Mouse (Mus musculus) brown adipose tissue, adult 24 weeks (tissue): ENCODE measurements at regions not wholly inside any gene's neighbourhood (a gene's known extent, or its start where the extent isn't known, plus 50 kb on each side); places are given as distances from the start of the nearest gene placed in this dataset.

Source experiments
- H3K27ac ChIP-seq: fragments of 200-500 bp; replicated peaks from 2 replicates; pipeline ENCODE4 v1.5.1; 2012; ENCODE audit warnings: low read depth, mild to moderate bottlenecking, low read length
- H3K4me1 ChIP-seq: fragments of 200-500 bp; 2 replicates; pipeline ENCODE4 v1.6.1; 2012; ENCODE audit warnings: low read length, mixed read lengths; ENCODE audit not compliant: control insufficient read depth, insufficient read depth, insufficient read length
- H3K4me3 ChIP-seq: fragments of 200-500 bp; 2 replicates; pipeline ENCODE4 v1.5.1; 2012; ENCODE audit warnings: low read depth, mild to moderate bottlenecking, low read length, moderate library complexity; ENCODE audit not compliant: insufficient read depth

- Histone ChIP-seq H3K4me3 (no peak overlapping the region), H3K27ac (no peak overlapping the region), H3K4me1 (no peaks in the 10 kb centered on the region)
Observed at GRCm38 (mm10) chr1:35600847-35601246, 467.4 kb upstream of the Hs6st1 start.

GRCm38 (mm10) chr1:35615131-35615530 lies 453.1 kb upstream of the Hs6st1 start:
- H3K4me1 ChIP-seq: no peaks in the 10 kb centered on the region
- no peak overlapping the region for H3K27ac ChIP-seq
- H3K4me3 ChIP-seq: no peak overlapping the region

- Histone ChIP-seq H3K27ac (no peak overlapping the region), H3K4me1 (no peaks in the 10 kb centered on the region), H3K4me3 (no peak overlapping the region)
Observed at GRCm38 (mm10) chr1:35619476-35619875, 448.7 kb upstream of the Hs6st1 start.

- no peak overlapping the region for H3K27ac ChIP-seq
- H3K4me3 ChIP-seq: no peak overlapping the region
- H3K4me1 ChIP-seq: no peaks in the 10 kb centered on the region
Observed at GRCm38 (mm10) chr1:35642595-35642994, 425.6 kb upstream of the Hs6st1 start.

- Histone ChIP-seq H3K4me1 (no peaks in the 10 kb centered on the region), H3K27ac (no peak overlapping the region), H3K4me3 (no peak overlapping the region)
Observed at GRCm38 (mm10) chr1:35653119-35653956, 414.9 kb upstream of the Hs6st1 start.

- no peaks in the 10 kb centered on the region for H3K4me1 ChIP-seq
- H3K4me3 ChIP-seq: no peak overlapping the region
- no peak overlapping the region for H3K27ac ChIP-seq
Observed at GRCm38 (mm10) chr1:35663006-35663405, 405.2 kb upstream of the Hs6st1 start.

GRCm38 (mm10) chr1:35673524-35673923 lies 394.7 kb upstream of the Hs6st1 start:
- H3K27ac ChIP-seq: no peak overlapping the region

GRCm38 (mm10) chr1:35673992-35674391 lies 394.2 kb upstream of the Hs6st1 start:
- Histone ChIP-seq H3K4me1 (no peaks in the 10 kb centered on the region), H3K27ac (no peak overlapping the region), H3K4me3 (no peak overlapping the region)

More at GRCm38 (mm10) chr1:35673524-35673923, 394.7 kb upstream of the Hs6st1 start:
- Histone ChIP-seq H3K4me3 (no peak overlapping the region), H3K4me1 (no peaks in the 10 kb centered on the region)

GRCm38 (mm10) chr1:35682511-35682949 lies 385.7 kb upstream of the Hs6st1 start:
- Histone ChIP-seq H3K4me3 (no peak overlapping the region), H3K27ac (no peak overlapping the region), H3K4me1 (no peaks in the 10 kb centered on the region)

- Histone ChIP-seq H3K27ac (no peak overlapping the region), H3K4me1 (no peaks in the 10 kb centered on the region), H3K4me3 (no peak overlapping the region)
Observed at GRCm38 (mm10) chr1:35685651-35686050, 382.5 kb upstream of the Hs6st1 start.

- no peak overlapping the region for H3K27ac ChIP-seq
- no peaks in the 10 kb centered on the region for H3K4me1 ChIP-seq
- H3K4me3 ChIP-seq: no peak overlapping the region
Observed at GRCm38 (mm10) chr1:35694349-35694748, 373.9 kb upstream of the Hs6st1 start.

GRCm38 (mm10) chr1:35694775-35695591 lies 373.2 kb upstream of the Hs6st1 start:
- Histone ChIP-seq H3K27ac (no peak overlapping the region), H3K4me1 (no peaks in the 10 kb centered on the region), H3K4me3 (no peak overlapping the region)

- H3K4me1 ChIP-seq: no peaks in the 10 kb centered on the region
Observed at GRCm38 (mm10) chr1:35697218-35697617, 371.0 kb upstream of the Hs6st1 start.

GRCm38 (mm10) chr1:35697834-35698500 lies 370.2 kb upstream of the Hs6st1 start:
- H3K4me1 ChIP-seq: no peaks in the 10 kb centered on the region

More at GRCm38 (mm10) chr1:35697218-35697617, 371.0 kb upstream of the Hs6st1 start:
- H3K27ac ChIP-seq: no peak overlapping the region
- no peak overlapping the region for H3K4me3 ChIP-seq

GRCm38 (mm10) chr1:35702585-35702984 lies 365.6 kb upstream of the Hs6st1 start:
- Histone ChIP-seq H3K4me1 (no peaks in the 10 kb centered on the region), H3K4me3 (no peak overlapping the region), H3K27ac (no peak overlapping the region)

More at GRCm38 (mm10) chr1:35697834-35698500, 370.2 kb upstream of the Hs6st1 start:
- Histone ChIP-seq H3K27ac (no peak overlapping the region), H3K4me3 (no peak overlapping the region)
